Mouse (Mus musculus) neural tube, embryonic 12.5 days (tissue): ENCODE data around the gene Psmb1. TPM values are rescaled to one million over a fixed set of nuclear protein-coding genes. Genes with fewer than 3 reads are reported as not detected.
"Not testable (repeated sequence)": the region's sequence is repeated elsewhere in the genome, so short reads cannot be mapped to it uniquely, and the experiment has no call there.

ENCODE experiments used
- ATAC-seq: fragments of 200-750 bp; cut with Nextera tagmentation; 2 replicates; pipeline ENCODE4 v1.8.0; 2017; ENCODE audit warnings: low read depth, mild to moderate bottlenecking, moderate TSS enrichment, moderate library complexity; ENCODE audit not compliant: low FRiP score
- H3K27ac ChIP-seq: fragments of 300-500 bp; sonication (generic); 2 replicates; pipeline ENCODE4 v1.5.1; 2016
- H3K27me3 ChIP-seq: fragments of 300-500 bp; sonication (generic); replicated peaks from 2 replicates; pipeline ENCODE4 v1.6.1; 2016; ENCODE audit warnings: mild to moderate bottlenecking
- H3K36me3 ChIP-seq: fragments of 300-500 bp; sonication (generic); 2 replicates; pipeline ENCODE4 v1.6.1; 2016; ENCODE audit warnings: mild to moderate bottlenecking
- H3K4me1 ChIP-seq: fragments of 300-500 bp; sonication (generic); 2 replicates; pipeline ENCODE4 v1.6.1; 2016
- H3K4me2 ChIP-seq: fragments of 300-500 bp; sonication (generic); replicated peaks from 2 replicates; pipeline ENCODE4 v1.6.1; 2016; ENCODE audit warnings: mild to moderate bottlenecking
- H3K4me3 ChIP-seq: fragments of 300-500 bp; sonication (generic); 2 replicates; pipeline ENCODE4 v1.5.1; 2016
- H3K9ac ChIP-seq: fragments of 300-500 bp; sonication (generic); 2 replicates; pipeline ENCODE4 v1.6.1; 2016; ENCODE audit warnings: mild to moderate bottlenecking
- H3K9me3 ChIP-seq: fragments of 300-500 bp; sonication (generic); 2 replicates; pipeline ENCODE4 v1.6.1; 2016; ENCODE audit warnings: mild to moderate bottlenecking
- WGBS: fragments of 180-500 bp; shearing (Covaris S2); methylation state at CpG from one replicate; pipeline ENCODE4 v1.1.7; 2016; 5-methylcytosine and 5-hydroxymethylcytosine counted together
- polyA plus RNA-seq: library from polyadenylated mRNA; unstranded; fragments of >200 nt; fragmentation: Nextera tagmentation; extraction: Ambion mirVana; gene quantifications from 2 replicates; pipeline ENCODE4 v1.2.1, GENCODE M21; 2016

The Psmb1 gene
- polyA plus RNA-seq, 1 experiment from 2014 or later: 252 TPM

DNA sequence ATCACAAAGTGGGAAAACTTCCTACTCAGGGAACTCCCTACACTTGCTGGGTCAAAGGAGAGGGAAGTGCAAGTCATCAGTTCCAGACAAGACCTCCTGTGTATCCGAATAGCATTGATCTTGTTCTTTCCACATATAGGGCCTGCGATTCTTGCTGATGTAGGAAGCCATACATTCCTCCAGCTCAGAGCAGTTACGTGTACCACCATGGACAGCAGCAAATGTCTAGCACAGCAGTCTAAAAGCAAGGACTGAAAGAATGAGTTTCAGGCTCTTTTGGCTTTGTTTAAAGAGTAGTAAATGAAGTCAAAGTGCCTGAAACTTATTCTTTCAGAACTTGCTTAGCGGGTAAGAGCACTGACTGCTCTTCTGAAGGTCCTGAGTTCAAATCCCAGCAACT, 44.3 kb downstream of the Psmb1 start:
- Histone ChIP-seq H3K4me3 (no peak overlapping the region), H3K4me1 (no peaks in the 10 kb centered on the region), H3K27ac (no peak overlapping the region), H3K4me2 (no peak overlapping the region), H3K36me3 (peaks cover 5% of the 10 kb centered on the region; the same call in 1 of the 2 replicates), H3K9ac (no peak overlapping the region), H3K27me3 (no peaks in the 10 kb centered on the region), H3K9me3 (no peaks in the 10 kb centered on the region)
- ATAC-seq: no peak
- WGBS: 83% methylated on average over 4 of the region's 4 CpGs

DNA sequence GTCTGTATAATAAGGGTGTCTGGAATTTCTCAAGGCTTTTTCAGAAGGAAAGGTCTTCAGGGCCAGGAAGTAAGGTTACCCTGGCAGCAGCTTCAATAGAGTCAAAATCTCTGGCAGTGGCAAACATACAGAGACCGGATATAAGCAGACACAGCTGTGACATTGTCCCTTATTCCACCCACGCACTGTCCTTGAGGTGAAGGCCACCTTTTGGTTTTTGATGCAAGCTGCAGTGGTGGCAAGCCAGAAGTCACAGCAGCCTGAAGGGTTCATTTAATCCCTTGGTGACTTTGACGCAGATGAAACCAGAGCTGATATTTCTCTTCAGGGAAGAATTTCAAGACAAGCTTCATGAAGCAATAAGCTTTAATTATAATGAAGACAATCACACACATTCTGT, 49.9 kb downstream of the Psmb1 start:
- H3K27ac ChIP-seq: no peak overlapping the region
- no peak for ATAC-seq

DNA sequence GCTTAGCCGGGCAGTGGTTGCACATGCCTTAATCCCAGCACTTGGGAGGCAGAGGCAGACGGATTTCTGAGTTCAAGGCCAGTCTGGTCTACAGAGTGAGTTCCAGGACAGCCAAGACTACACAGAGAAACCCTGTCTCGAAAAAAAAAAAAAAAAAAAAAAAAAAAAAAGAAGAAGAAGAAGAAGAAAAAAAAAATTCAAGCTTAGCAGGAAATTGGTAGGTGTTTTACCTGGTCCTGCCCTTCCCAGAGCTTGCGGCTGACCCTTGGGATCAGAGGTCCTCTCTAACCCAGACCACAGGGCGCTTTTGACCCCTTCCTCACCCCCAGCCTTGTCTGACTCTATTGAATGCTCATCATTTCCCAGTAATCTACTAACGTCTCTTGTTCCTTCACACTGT, 50.4 kb downstream of the Psmb1 start:
- not testable (repeated sequence) for H3K36me3 ChIP-seq, H3K9ac ChIP-seq, H3K9me3 ChIP-seq, H3K27ac ChIP-seq, H3K4me3 ChIP-seq, H3K27me3 ChIP-seq, ATAC-seq, H3K4me2 ChIP-seq, H3K4me1 ChIP-seq
- WGBS: 79% methylated on average over 6 of the region's 6 CpGs

More for the DNA sequence above, 49.9 kb downstream of the Psmb1 start:
- Histone ChIP-seq H3K4me1 (no peaks in the 10 kb centered on the region), H3K4me2 (no peak overlapping the region), H3K36me3 (no peaks in the 10 kb centered on the region), H3K9me3 (no peaks in the 10 kb centered on the region), H3K9ac (no peak overlapping the region), H3K4me3 (no peak overlapping the region), H3K27me3 (no peaks in the 10 kb centered on the region)
- WGBS: 80% methylated on average over 3 of the region's 3 CpGs

DNA sequence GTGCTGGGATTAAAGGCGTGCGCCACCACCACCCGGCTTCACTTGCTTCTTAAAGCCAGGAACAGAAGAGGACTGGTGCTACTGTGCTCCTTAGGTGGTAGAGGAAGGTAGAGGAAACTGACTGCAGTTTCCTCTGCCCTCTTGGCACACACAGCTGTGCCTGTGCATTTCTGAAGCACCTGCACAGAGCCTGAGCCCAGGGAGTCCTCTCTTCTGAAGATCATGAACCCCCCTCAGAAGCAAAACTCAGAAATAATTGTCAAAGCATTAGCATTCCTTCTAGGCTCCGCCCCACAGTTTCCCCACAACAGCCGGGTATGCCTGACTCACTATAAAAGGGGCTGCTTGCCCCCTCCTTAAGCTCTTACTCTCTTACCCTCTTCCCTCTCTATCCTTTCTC, 51.7 kb downstream of the Psmb1 start:
- WGBS: 73% methylated on average over 5 of the region's 5 CpGs

DNA sequence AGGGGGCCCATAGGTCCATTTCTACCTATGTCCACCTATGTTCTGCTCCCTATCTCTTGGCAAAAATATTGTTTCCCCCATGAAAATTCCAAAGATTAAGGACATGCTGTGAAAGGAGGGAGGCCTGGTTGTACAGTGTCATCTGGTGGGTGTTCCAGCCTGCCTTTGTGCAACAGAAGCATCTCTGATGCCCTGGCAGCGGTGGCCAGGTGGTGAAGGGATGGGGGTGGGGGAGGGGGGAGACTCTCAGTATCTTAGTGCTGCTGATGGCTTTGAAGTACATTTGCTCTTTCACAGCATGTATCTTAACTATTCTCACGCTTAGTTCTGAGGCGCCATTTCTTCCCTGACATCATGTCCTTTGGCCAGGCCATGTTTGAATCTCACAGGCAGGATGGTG, 54.1 kb downstream of the Psmb1 start:
- Histone ChIP-seq H3K36me3 (no peaks in the 10 kb centered on the region), H3K4me2 (no peak overlapping the region), H3K27me3 (no peaks in the 10 kb centered on the region), H3K27ac (no peak overlapping the region), H3K9me3 (no peaks in the 10 kb centered on the region), H3K4me3 (no peak overlapping the region), H3K9ac (no peak overlapping the region), H3K4me1 (peaks cover 11% of the 10 kb centered on the region)
- no peak for ATAC-seq
- WGBS: 79% methylated on average over 3 of the region's 3 CpGs

More for the DNA sequence above, 51.7 kb downstream of the Psmb1 start:
- Histone ChIP-seq H3K9ac (no peak overlapping the region), H3K27me3 (no peaks in the 10 kb centered on the region), H3K4me3 (no peak overlapping the region), H3K4me1 (no peaks in the 10 kb centered on the region), H3K4me2 (no peak overlapping the region), H3K27ac (no peak overlapping the region), H3K9me3 (no peaks in the 10 kb centered on the region), H3K36me3 (no peaks in the 10 kb centered on the region)
- no peak for ATAC-seq

DNA sequence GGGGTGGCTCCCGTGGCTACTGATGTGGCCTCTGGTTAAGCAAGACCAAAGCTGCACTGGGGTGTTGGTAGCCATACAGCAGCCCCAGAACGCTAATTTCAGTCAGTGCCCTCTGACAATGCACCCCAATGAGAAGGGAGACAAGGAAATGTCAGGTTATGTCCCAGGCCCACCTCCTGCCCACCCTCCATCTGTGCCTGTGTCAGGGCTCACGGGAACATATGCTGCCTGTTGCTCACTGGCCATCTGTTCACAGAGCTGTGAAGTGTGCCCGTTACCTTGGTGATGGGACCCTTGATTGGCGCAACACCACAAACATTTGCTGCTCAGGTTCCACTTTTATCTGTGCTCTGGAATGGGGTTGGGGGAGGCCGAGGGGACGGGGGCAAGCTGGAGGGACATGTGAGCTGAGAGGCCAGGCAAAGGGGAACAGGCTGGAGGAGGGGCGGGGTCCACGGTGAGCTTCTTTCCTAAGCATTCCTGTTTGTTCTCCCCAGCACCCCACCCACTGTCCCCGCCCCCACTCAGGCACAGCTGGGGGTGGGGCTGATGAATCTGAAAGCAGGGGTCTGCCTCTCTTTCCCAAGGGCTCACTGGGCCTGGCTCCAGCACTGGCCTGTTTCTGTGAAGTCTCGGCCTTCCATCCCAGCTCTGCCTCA, 59.0 kb downstream of the Psmb1 start:
- Histone ChIP-seq H3K4me1 (peaks cover 15% of the 10 kb centered on the region), H3K4me2 (peak overlapping the region; percentile 35), H3K4me3 (no peak overlapping the region), H3K27me3 (no peaks in the 10 kb centered on the region), H3K9me3 (no peaks in the 10 kb centered on the region), H3K36me3 (no peaks in the 10 kb centered on the region), H3K27ac (no peak overlapping the region), H3K9ac (no peak overlapping the region)
- ATAC-seq: peak; percentile 95
- 4% methylated on average over 11 of the region's 11 CpGs for WGBS

DNA sequence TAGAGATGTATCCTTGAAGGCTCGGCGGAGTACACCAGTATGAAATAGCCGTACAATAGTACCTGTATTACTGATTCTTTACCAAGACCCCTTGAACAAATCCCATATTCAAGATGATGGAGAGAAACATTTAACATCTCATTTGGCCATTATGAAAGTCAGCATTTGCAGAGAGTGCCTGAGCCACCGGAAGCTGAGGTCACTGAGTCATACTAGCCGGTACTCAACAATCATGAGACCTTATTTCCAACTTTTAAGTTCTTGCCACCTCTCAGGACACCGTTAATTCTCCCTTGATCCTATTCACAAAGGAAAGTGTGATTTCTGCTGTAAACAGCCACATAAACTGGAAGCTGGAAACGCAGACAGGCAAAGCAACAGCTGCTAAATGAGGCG, 59.5 kb downstream of the Psmb1 start:
- Histone ChIP-seq H3K4me1 (peaks cover 15% of the 10 kb centered on the region), H3K27me3 (no peaks in the 10 kb centered on the region), H3K4me2 (peak overlapping the region; percentile 35), H3K9me3 (no peaks in the 10 kb centered on the region), H3K9ac (no peak overlapping the region), H3K4me3 (no peak overlapping the region), H3K36me3 (no peaks in the 10 kb centered on the region), H3K27ac (no peak overlapping the region)
- ATAC-seq: no peak
- WGBS: 54% methylated on average over 8 of the region's 8 CpGs

DNA sequence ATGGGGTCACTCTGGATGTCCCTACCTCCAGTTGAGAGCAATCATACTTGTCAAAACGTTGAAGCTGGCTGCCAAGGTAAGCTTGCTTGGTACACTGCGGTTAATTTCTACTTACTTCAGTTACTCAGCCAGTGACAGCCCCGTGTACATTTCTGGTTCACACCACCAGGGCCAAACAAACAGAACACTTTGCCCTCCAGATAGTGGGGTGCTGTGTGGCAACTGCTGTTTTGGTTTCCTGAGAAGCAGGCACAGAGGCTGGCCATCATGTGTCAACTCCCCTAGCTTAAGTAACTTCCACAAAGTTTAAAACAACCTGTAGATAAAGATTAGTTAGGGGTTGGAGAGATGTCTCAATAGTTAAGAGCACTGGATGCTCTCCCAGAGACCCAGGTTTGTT, 64.8 kb downstream of the Psmb1 start:
- Histone ChIP-seq H3K4me1 (no peaks in the 10 kb centered on the region), H3K9me3 (no peaks in the 10 kb centered on the region), H3K9ac (no peak overlapping the region), H3K27ac (no peak overlapping the region), H3K4me2 (no peak overlapping the region), H3K36me3 (peaks cover 35% of the 10 kb centered on the region), H3K27me3 (no peaks in the 10 kb centered on the region), H3K4me3 (no peak overlapping the region)
- no peak for ATAC-seq
- WGBS: 80% methylated on average over 3 of the region's 3 CpGs

DNA sequence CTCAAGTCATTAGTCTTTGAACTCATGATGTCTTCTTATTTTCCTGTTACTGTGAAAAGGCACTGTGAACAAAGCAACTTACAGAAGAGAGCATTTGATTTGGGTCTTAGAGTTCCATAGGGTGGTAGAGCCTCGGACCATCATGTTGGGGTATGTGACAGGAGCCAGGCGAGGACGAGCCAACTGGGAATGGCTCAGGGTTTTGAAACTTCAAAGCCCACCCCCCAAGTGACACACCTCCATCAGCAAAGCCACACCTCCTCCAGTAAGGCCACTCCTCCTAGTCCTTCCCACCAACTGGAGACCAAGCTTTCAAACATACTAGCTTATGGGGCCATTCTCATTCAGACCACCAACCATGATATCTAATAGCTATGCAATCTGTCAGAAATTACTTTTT, 67.5 kb downstream of the Psmb1 start:
- no peaks in the 10 kb centered on the region for H3K27me3 ChIP-seq
- WGBS: 84% methylated on average over 3 of the region's 3 CpGs
- H3K36me3 ChIP-seq: peaks cover 60% of the 10 kb centered on the region
- H3K9ac ChIP-seq: no peak overlapping the region
- ATAC-seq: no peak
- H3K9me3 ChIP-seq: no peaks in the 10 kb centered on the region
- no peak overlapping the region for H3K4me3 ChIP-seq
- H3K4me2 ChIP-seq: no peak overlapping the region
- H3K27ac ChIP-seq: no peak overlapping the region
- no peaks in the 10 kb centered on the region for H3K4me1 ChIP-seq

DNA sequence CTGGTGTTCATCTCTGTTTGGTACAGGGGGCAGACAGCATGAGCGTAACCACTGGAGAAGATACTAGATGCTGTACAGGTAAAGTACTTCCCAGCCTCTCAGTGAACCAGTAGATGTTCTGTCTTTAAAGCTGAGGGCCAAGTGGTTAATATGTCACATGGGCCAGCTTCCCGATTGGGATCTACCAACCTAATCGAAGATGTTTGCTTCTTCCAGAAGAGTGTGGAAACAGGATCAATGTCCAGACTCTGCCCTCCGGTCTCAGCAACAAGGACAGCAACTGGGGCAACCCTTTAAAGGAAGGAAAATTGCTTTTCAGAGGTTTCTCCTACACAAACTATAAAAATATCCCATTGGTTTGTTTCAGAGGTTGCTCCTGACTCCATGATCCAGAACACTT, 68.0 kb downstream of the Psmb1 start:
- no peaks in the 10 kb centered on the region for H3K9me3 ChIP-seq
- no peaks in the 10 kb centered on the region for H3K4me1 ChIP-seq
- H3K27me3 ChIP-seq: no peaks in the 10 kb centered on the region
- H3K9ac ChIP-seq: no peak overlapping the region
- no peak overlapping the region for H3K4me2 ChIP-seq
- WGBS: 94% methylated on average over 4 of the region's 4 CpGs
- no peak overlapping the region for H3K4me3 ChIP-seq
- no peak for ATAC-seq
- no peak overlapping the region for H3K27ac ChIP-seq
- H3K36me3 ChIP-seq: peaks cover 65% of the 10 kb centered on the region

DNA sequence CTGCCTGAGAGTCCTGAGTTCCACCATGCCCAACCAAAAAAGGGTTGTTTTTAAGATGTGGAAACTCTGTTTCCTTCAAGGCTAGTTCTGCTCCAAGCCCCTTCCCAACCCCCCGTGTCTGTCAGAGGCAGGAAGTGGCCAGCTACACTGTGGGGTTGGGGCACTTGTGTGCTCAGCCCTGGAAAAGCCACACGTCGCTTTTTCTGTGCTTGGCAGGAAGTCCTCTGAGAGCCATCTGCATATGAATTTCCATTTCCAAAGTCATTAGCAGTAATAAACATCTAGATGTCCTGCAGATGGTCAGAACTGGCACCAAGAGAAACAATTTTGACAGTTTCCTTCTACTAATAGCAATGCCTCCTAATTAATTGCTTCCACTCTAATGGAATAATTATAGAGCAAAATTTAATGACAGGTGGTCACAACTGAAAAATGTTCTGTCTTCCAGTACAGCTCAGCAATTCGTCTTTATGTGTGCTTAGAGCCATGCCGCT, 68.5 kb downstream of the Psmb1 start:
- no peak for ATAC-seq
- WGBS: 66% methylated on average over 5 of the region's 5 CpGs
- peaks cover 66% of the 10 kb centered on the region for H3K36me3 ChIP-seq

DNA sequence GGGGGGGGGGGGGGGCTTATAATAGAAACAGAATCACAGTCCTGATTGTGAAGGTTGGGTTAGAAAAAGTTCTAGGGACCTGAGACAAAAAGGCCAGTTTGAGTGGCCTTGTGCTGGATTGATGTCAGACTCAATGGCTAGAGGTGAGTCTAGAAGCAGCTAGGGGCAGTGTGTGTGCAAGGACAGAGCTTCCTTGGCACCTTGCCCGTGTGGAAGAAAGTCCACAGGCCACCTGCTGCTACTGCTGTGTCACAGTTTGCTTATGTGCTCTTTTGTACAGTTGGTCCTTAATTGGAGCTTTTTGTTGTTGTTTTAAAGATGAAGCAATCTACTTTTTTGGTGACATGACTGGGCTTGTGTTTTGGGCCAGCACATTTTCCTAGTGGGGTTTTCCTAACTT, 69.6 kb downstream of the Psmb1 start:
- H3K9ac ChIP-seq: no peak overlapping the region
- H3K36me3 ChIP-seq: peaks cover 77% of the 10 kb centered on the region
- no peak for ATAC-seq
- no peaks in the 10 kb centered on the region for H3K4me1 ChIP-seq
- H3K27ac ChIP-seq: no peak overlapping the region
- 46% methylated on average over 1 of the region's 1 CpGs for WGBS
- H3K27me3 ChIP-seq: no peaks in the 10 kb centered on the region
- no peak overlapping the region for H3K4me3 ChIP-seq
- H3K4me2 ChIP-seq: no peak overlapping the region
- no peaks in the 10 kb centered on the region for H3K9me3 ChIP-seq

More for the DNA sequence above, 68.5 kb downstream of the Psmb1 start:
- no peaks in the 10 kb centered on the region for H3K9me3 ChIP-seq
- no peak overlapping the region for H3K4me2 ChIP-seq
- no peak overlapping the region for H3K4me3 ChIP-seq
- H3K27ac ChIP-seq: no peak overlapping the region
- H3K27me3 ChIP-seq: no peaks in the 10 kb centered on the region
- no peaks in the 10 kb centered on the region for H3K4me1 ChIP-seq
- no peak overlapping the region for H3K9ac ChIP-seq

DNA sequence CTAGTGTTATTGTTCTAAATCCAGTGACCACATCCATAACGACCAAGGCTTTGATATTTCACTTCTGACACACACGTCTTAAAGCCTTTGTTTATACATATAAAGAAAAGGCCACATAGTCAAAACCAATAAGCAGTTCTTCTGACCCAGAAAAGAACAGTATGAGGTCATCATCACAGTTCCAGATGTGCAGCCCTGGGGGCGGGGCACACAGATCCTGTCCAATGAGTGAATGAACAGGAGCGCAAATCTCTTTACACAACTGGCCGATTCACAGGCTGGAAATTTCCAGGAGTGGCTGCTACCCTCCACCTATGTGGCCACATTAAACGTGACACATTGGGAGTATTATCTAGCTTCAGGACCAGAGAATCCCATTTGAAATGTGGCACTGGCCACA, 70.1 kb downstream of the Psmb1 start:
- peaks cover 76% of the 10 kb centered on the region for H3K36me3 ChIP-seq
- H3K27ac ChIP-seq: no peak overlapping the region
- H3K9me3 ChIP-seq: no peaks in the 10 kb centered on the region
- H3K9ac ChIP-seq: no peak overlapping the region
- WGBS: 87% methylated on average over 6 of the region's 6 CpGs
- H3K4me3 ChIP-seq: no peak overlapping the region
- no peaks in the 10 kb centered on the region for H3K4me1 ChIP-seq
- no peaks in the 10 kb centered on the region for H3K27me3 ChIP-seq
- H3K4me2 ChIP-seq: no peak overlapping the region
- ATAC-seq: no peak
